Mouse (Mus musculus): ENCODE data around the gene Gng13.

GRCm38 (mm10) chr17:25668481-25669055, 48.4 kb upstream of the Gng13 start:
- TF ChIP-seq TAL1 (IDR thresholded peaks at IDR 0.05; ENCODE audit: low read length): no peak
- no peak for TF ChIP-seq ZC3H11A (IDR thresholded peaks at IDR 0.05; ENCODE audit: low read depth, low read length)
- no peak for TF ChIP-seq GATA1 (IDR thresholded peaks at IDR 0.05; ENCODE audit: low read depth, low read length)
- no peak for TF ChIP-seq CTCF (IDR thresholded peaks at IDR 0.05 in 2 of 3, conservative IDR thresholded peaks at IDR 0.05 in 1 of 3; ENCODE audit: control insufficient read depth in 1 of 3, insufficient read depth in 1 of 3, low read depth in 2 of 3, low read length in 3 of 3, poor library complexity in 1 of 3, severe bottlenecking in 1 of 3)
- no peak for TF ChIP-seq TCF12 (IDR thresholded peaks at IDR 0.05; ENCODE audit: low read depth, low read length)
- TF ChIP-seq ZNF384 (IDR thresholded peaks at IDR 0.05; ENCODE audit: low read depth, low read length): no peak
- TF ChIP-seq POLR2AphosphoS2 (IDR thresholded peaks at IDR 0.05; ENCODE audit: low read length): no peak
- TF ChIP-seq NRF1 (IDR thresholded peaks at IDR 0.05; ENCODE audit: insufficient read depth, low read depth, low read length, poor library complexity, severe bottlenecking): no peak
- TF ChIP-seq NELFE (IDR thresholded peaks at IDR 0.05; ENCODE audit: low read depth, low read length): no peak
- TF ChIP-seq MAX (IDR thresholded peaks at IDR 0.05; ENCODE audit: low read length): no peak
- no peak for TF ChIP-seq POLR2A (IDR thresholded peaks at IDR 0.05; ENCODE audit: control insufficient read depth in 1 of 2, insufficient read depth in 1 of 2, low read depth in 1 of 2, low read length in 2 of 2, poor library complexity in 1 of 2)
- TF ChIP-seq RAD21 (IDR thresholded peaks at IDR 0.05; ENCODE audit: low read depth, low read length): no peak

Data from MEL (cell line).